Mouse (Mus musculus): ENCODE measurements around the gene Clps. TPM values are rescaled to one million over a fixed set of nuclear protein-coding genes. Genes with fewer than 3 reads are reported as not detected.

Gene Clps
- polyA plus RNA-seq (2014; fragmentation: Nextera tagmentation; extraction: Ambion mirVana), result not detected in 2 replicates

- no peak for DNase-seq (ENCODE audit: low spot score)
- H3K4me1 ChIP-seq (replicated peaks; ENCODE audit: control insufficient read depth, insufficient read depth, low read length), result no peaks in the 10 kb centered on the region
- WGBS, result 89% methylated on average over 4 of the region's 4 CpGs
- no peak within 1 kb of the TSS for H3K4me2 ChIP-seq (replicated peaks)
- no peak within 1 kb of the TSS for H3K9ac ChIP-seq
- ATAC-seq (ENCODE audit: low FRiP score), result no peak
- H3K27ac ChIP-seq, result no peak within 1 kb of the TSS
- H3K9me3 ChIP-seq (ENCODE audit: control insufficient read depth, low read length), result no peaks in the 10 kb centered on the region
- no peaks in the 10 kb centered on the region for H3K27me3 ChIP-seq (ENCODE audit: control insufficient read depth, insufficient read depth, low read length)
- H3K36me3 ChIP-seq (replicated peaks; ENCODE audit: control insufficient read depth, insufficient read depth), result no peaks in the 10 kb centered on the region
- no peak within 1 kb of the TSS for H3K4me3 ChIP-seq (replicated peaks; ENCODE audit: low read length)
Measured at GRCm38 (mm10) chr17:28560598-28560997, at the start of gene Clps. Clps (minus strand) TSS chr17:28560766.

GRCm38 (mm10) chr17:28609543-28609942 is 49.0 kb upstream of the Clps start:
- DNase-seq (ENCODE audit: low spot score) (no peak), ATAC-seq (ENCODE audit: low FRiP score) (no peak)
- no peaks in the 10 kb centered on the region for H3K27me3 ChIP-seq (ENCODE audit: control insufficient read depth, insufficient read depth, low read length)
- H3K9ac ChIP-seq, result no peak overlapping the region
- peaks cover 40% of the 10 kb centered on the region for H3K36me3 ChIP-seq (replicated peaks; ENCODE audit: control insufficient read depth, insufficient read depth)
- H3K4me1 ChIP-seq (replicated peaks; ENCODE audit: control insufficient read depth, insufficient read depth, low read length), result no peaks in the 10 kb centered on the region
- H3K4me2 ChIP-seq (replicated peaks), result no peak overlapping the region
- no peak overlapping the region for H3K4me3 ChIP-seq (replicated peaks; ENCODE audit: low read length)
- 87% methylated on average over 3 of the region's 3 CpGs for WGBS
- no peak overlapping the region for H3K27ac ChIP-seq
- no peaks in the 10 kb centered on the region for H3K9me3 ChIP-seq (ENCODE audit: control insufficient read depth, low read length)

- H3K27me3 ChIP-seq (ENCODE audit: control insufficient read depth, insufficient read depth, low read length), result no peaks in the 10 kb centered on the region
- DNase-seq (ENCODE audit: low spot score) (no peak), ATAC-seq (ENCODE audit: low FRiP score) (no peak)
- H3K27ac ChIP-seq, result no peak overlapping the region
- no peak overlapping the region for H3K4me3 ChIP-seq (replicated peaks; ENCODE audit: low read length)
- no peak overlapping the region for H3K9ac ChIP-seq
- no peaks in the 10 kb centered on the region for H3K4me1 ChIP-seq (replicated peaks; ENCODE audit: control insufficient read depth, insufficient read depth, low read length)
- WGBS, result 87% methylated on average over 9 of the region's 9 CpGs
- peaks cover 97% of the 10 kb centered on the region for H3K36me3 ChIP-seq (replicated peaks; ENCODE audit: control insufficient read depth, insufficient read depth)
- no peaks in the 10 kb centered on the region for H3K9me3 ChIP-seq (ENCODE audit: control insufficient read depth, low read length)
- no peak overlapping the region for H3K4me2 ChIP-seq (replicated peaks)
Measured at GRCm38 (mm10) chr17:28601557-28602250, 41.1 kb upstream of the Clps start.

- H3K9ac ChIP-seq, result no peak overlapping the region
- H3K4me1 ChIP-seq (replicated peaks; ENCODE audit: control insufficient read depth, insufficient read depth, low read length), result no peaks in the 10 kb centered on the region
- no peaks in the 10 kb centered on the region for H3K9me3 ChIP-seq (ENCODE audit: control insufficient read depth, low read length)
- H3K27me3 ChIP-seq (ENCODE audit: control insufficient read depth, insufficient read depth, low read length), result no peaks in the 10 kb centered on the region
- no peak overlapping the region for H3K4me3 ChIP-seq (replicated peaks; ENCODE audit: low read length)
- peaks cover 97% of the 10 kb centered on the region for H3K36me3 ChIP-seq (replicated peaks; ENCODE audit: control insufficient read depth, insufficient read depth)
- ATAC-seq (ENCODE audit: low FRiP score) (no peak), DNase-seq (ENCODE audit: low spot score) (no peak)
- no peak overlapping the region for H3K27ac ChIP-seq
- H3K4me2 ChIP-seq (replicated peaks), result no peak overlapping the region
- WGBS, result 94% methylated on average over 5 of the region's 5 CpGs
Measured at GRCm38 (mm10) chr17:28600780-28601179, 40.2 kb upstream of the Clps start.

GRCm38 (mm10) chr17:28593965-28594364 is 33.4 kb upstream of the Clps start:
- peaks cover 94% of the 10 kb centered on the region for H3K36me3 ChIP-seq (replicated peaks; ENCODE audit: control insufficient read depth, insufficient read depth)

GRCm38 (mm10) chr17:28592998-28593397 is 32.4 kb upstream of the Clps start:
- Histone ChIP-seq H3K9me3 (ENCODE audit: control insufficient read depth, low read length) (no peaks in the 10 kb centered on the region), H3K36me3 (replicated peaks; ENCODE audit: control insufficient read depth, insufficient read depth) (peaks cover 96% of the 10 kb centered on the region), H3K9ac (no peak overlapping the region), H3K4me2 (replicated peaks) (no peak overlapping the region), H3K4me1 (replicated peaks; ENCODE audit: control insufficient read depth, insufficient read depth, low read length) (no peaks in the 10 kb centered on the region), H3K27me3 (ENCODE audit: control insufficient read depth, insufficient read depth, low read length) (no peaks in the 10 kb centered on the region), H3K27ac (no peak overlapping the region), H3K4me3 (replicated peaks; ENCODE audit: low read length) (no peak overlapping the region)
- ATAC-seq (ENCODE audit: low FRiP score), result no peak
- 18% methylated on average over 4 of the region's 4 CpGs for WGBS
- DNase-seq (ENCODE audit: low spot score), result peak; percentile 79

More at GRCm38 (mm10) chr17:28593965-28594364, 33.4 kb upstream of the Clps start:
- Histone ChIP-seq H3K9ac (no peak overlapping the region), H3K9me3 (ENCODE audit: control insufficient read depth, low read length) (no peaks in the 10 kb centered on the region), H3K4me1 (replicated peaks; ENCODE audit: control insufficient read depth, insufficient read depth, low read length) (no peaks in the 10 kb centered on the region), H3K4me2 (replicated peaks) (no peak overlapping the region), H3K4me3 (replicated peaks; ENCODE audit: low read length) (no peak overlapping the region), H3K27me3 (ENCODE audit: control insufficient read depth, insufficient read depth, low read length) (no peaks in the 10 kb centered on the region), H3K27ac (no peak overlapping the region)
- ATAC-seq (ENCODE audit: low FRiP score) (no peak), DNase-seq (ENCODE audit: low spot score) (no peak)
- 79% methylated on average over 4 of the region's 4 CpGs for WGBS

- 96% methylated on average over 5 of the region's 5 CpGs for WGBS
- Histone ChIP-seq H3K27me3 (ENCODE audit: control insufficient read depth, insufficient read depth, low read length) (no peaks in the 10 kb centered on the region), H3K4me1 (replicated peaks; ENCODE audit: control insufficient read depth, insufficient read depth, low read length) (no peaks in the 10 kb centered on the region), H3K9me3 (ENCODE audit: control insufficient read depth, low read length) (no peaks in the 10 kb centered on the region), H3K27ac (no peak overlapping the region), H3K4me2 (replicated peaks) (no peak overlapping the region), H3K36me3 (replicated peaks; ENCODE audit: control insufficient read depth, insufficient read depth) (peaks cover 95% of the 10 kb centered on the region), H3K4me3 (replicated peaks; ENCODE audit: low read length) (no peak overlapping the region), H3K9ac (no peak overlapping the region)
- DNase-seq (ENCODE audit: low spot score), result no peak
- ATAC-seq (ENCODE audit: low FRiP score), result no peak
Measured at GRCm38 (mm10) chr17:28591476-28591875, 30.9 kb upstream of the Clps start.

GRCm38 (mm10) chr17:28590596-28590995 is 30.0 kb upstream of the Clps start:
- H3K4me2 ChIP-seq (replicated peaks), result no peak overlapping the region
- ATAC-seq (ENCODE audit: low FRiP score) (no peak), DNase-seq (ENCODE audit: low spot score) (no peak)
- H3K4me1 ChIP-seq (replicated peaks; ENCODE audit: control insufficient read depth, insufficient read depth, low read length), result no peaks in the 10 kb centered on the region
- no peak overlapping the region for H3K27ac ChIP-seq
- 94% methylated on average over 3 of the region's 3 CpGs for WGBS
- H3K9ac ChIP-seq, result no peak overlapping the region
- no peak overlapping the region for H3K4me3 ChIP-seq (replicated peaks; ENCODE audit: low read length)
- peaks cover 87% of the 10 kb centered on the region for H3K36me3 ChIP-seq (replicated peaks; ENCODE audit: control insufficient read depth, insufficient read depth)
- no peaks in the 10 kb centered on the region for H3K27me3 ChIP-seq (ENCODE audit: control insufficient read depth, insufficient read depth, low read length)
- no peaks in the 10 kb centered on the region for H3K9me3 ChIP-seq (ENCODE audit: control insufficient read depth, low read length)

- H3K36me3 ChIP-seq (replicated peaks; ENCODE audit: control insufficient read depth, insufficient read depth), result peaks cover 69% of the 10 kb centered on the region
- DNase-seq (ENCODE audit: low spot score), result no peak
- 94% methylated on average over 2 of the region's 2 CpGs for WGBS
Measured at GRCm38 (mm10) chr17:28588591-28588990, 28.0 kb upstream of the Clps start.

GRCm38 (mm10) chr17:28586509-28586908 is 25.9 kb upstream of the Clps start:
- Histone ChIP-seq H3K27ac (no peak overlapping the region), H3K4me3 (replicated peaks; ENCODE audit: low read length) (no peak overlapping the region), H3K4me1 (replicated peaks; ENCODE audit: control insufficient read depth, insufficient read depth, low read length) (no peaks in the 10 kb centered on the region), H3K27me3 (ENCODE audit: control insufficient read depth, insufficient read depth, low read length) (no peaks in the 10 kb centered on the region), H3K4me2 (replicated peaks) (no peak overlapping the region), H3K9me3 (ENCODE audit: control insufficient read depth, low read length) (no peaks in the 10 kb centered on the region), H3K9ac (no peak overlapping the region), H3K36me3 (replicated peaks; ENCODE audit: control insufficient read depth, insufficient read depth) (peaks cover 49% of the 10 kb centered on the region)
- WGBS, result 91% methylated on average over 3 of the region's 3 CpGs
- DNase-seq (ENCODE audit: low spot score) (no peak), ATAC-seq (ENCODE audit: low FRiP score) (no peak)

More at GRCm38 (mm10) chr17:28588591-28588990, 28.0 kb upstream of the Clps start:
- Histone ChIP-seq H3K4me3 (replicated peaks; ENCODE audit: low read length) (no peak overlapping the region), H3K9ac (no peak overlapping the region), H3K4me2 (replicated peaks) (no peak overlapping the region), H3K4me1 (replicated peaks; ENCODE audit: control insufficient read depth, insufficient read depth, low read length) (no peaks in the 10 kb centered on the region), H3K27ac (no peak overlapping the region), H3K27me3 (ENCODE audit: control insufficient read depth, insufficient read depth, low read length) (no peaks in the 10 kb centered on the region), H3K9me3 (ENCODE audit: control insufficient read depth, low read length) (no peaks in the 10 kb centered on the region)
- no peak for ATAC-seq (ENCODE audit: low FRiP score)
